Mouse (Mus musculus) heart, postnatal 0 days (tissue): ENCODE data around the gene Lrrc8c.

Source experiments
- CTCF ChIP-seq: IDR thresholded peaks from 2 replicates; pipeline ENCODE4 v1.5.1; 2016; ENCODE audit warnings: antibody characterized with exemption, control low read depth, low read depth
- EP300 ChIP-seq: IDR thresholded peaks from 2 replicates; pipeline ENCODE4 v1.6.1; 2016; ENCODE audit warnings: antibody characterized with exemption, low read depth

- TF ChIP-seq CTCF (no peak), EP300 (no peak)
Observed at GRCm38 (mm10) chr5:105519976-105520300, 750 bp downstream of the Lrrc8c start.
